Mouse (Mus musculus): ENCODE measurements around the gene Srgn.

Gene Srgn

GRCm38 (mm10) chr10:62527351-62527750 is at the start of gene Srgn:
Srgn (minus strand) TSS chr10:62527451.
- no peak for DNase-seq

DNA sequence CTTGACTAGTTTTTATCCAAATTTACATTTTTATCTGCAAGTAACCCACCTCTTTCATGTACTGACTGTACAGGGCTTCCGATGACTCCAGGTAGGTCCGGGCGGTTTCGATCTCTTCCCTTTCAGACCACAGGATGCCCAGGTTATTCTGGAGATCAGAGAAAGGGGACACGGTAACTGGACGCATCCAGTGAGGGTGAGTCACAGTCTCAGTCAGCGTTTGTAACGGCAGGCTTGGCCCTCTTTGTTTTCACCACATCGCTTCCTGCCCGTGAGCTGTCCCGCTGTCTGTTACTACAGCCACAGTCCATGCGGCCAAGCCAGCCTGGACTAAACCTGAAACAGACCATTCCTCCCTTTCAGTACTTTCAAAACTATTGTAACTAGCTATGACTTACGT is 47.8 kb upstream of the Srgn start:
- peak; percentile 78 for DNase-seq

DNA sequence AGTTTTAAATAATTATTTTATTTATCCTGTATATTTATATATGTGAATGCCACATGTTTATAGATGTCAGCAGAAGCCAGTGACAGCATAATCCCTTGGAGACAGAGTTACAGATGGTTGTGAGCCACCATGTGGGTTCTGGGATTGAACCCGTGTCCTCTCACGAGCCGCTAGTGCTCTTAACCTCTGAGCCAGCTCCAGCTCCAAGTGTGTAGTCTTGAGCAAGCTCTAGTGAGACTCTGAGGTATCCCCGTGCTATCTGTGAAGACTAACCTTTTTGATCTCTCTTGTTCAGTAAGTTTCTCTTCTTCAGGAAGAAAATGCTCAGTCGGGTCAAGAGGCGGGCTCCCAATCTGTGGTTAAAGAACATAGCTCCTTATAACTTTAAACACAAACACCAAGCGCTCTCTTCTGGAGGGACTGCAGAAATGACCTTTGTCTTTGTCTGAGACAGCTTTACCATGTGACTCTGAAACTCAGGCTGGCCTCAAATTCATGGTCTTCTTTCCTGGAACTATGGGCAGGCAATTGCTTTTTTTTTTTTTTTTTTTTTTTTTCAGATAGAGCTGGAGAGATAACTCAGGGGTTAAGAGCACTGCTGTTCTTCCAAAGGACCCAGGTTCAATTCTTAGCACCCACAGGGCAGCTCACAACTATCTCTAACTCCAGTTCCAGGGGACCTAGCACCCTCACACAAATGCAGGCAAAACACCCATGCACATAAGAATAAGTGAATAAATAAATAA is 43.0 kb upstream of the Srgn start:
- peak; percentile 61 for DNase-seq

GRCm38 (mm10) chr10:62568861-62569260 is 41.6 kb upstream of the Srgn start:
- no peak for DNase-seq

DNA sequence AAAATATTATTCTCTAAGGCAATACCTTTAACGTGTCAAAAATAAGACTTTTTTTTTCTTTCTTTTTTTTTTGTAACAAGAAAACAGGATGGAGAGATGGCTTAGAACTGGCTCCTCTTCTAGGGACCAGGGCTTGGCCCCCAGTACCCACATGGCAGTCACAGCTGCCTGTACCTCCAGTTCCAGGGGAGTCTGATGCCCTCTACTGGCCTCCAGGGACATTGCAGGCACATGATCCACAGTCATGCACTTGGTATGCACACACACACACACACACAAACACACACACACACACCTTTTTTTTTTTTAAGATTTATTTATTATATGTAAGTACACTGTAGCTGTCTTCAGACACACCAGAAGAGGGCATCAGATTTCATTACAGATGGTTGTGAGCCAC is 30.5 kb upstream of the Srgn start:
- no peak for DNase-seq

DNA sequence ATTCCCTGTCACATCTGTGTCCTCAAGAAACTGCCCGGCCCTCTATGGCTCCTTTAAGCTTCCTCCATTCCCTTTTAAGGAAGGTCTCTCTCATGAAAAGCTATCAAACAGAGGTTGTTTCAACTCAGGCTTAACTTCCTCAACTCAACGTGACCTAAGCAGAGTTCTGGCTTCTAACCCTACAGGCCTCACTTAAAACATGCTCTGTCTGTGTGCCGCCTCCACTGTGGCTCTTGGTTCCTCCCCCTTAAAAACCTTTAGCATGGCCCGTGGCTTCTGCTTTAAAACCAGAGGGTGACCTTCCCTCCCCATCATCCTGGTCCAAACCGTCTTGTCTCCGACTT is 29.3 kb upstream of the Srgn start:
- DNase-seq, result peak; percentile 78

DNA sequence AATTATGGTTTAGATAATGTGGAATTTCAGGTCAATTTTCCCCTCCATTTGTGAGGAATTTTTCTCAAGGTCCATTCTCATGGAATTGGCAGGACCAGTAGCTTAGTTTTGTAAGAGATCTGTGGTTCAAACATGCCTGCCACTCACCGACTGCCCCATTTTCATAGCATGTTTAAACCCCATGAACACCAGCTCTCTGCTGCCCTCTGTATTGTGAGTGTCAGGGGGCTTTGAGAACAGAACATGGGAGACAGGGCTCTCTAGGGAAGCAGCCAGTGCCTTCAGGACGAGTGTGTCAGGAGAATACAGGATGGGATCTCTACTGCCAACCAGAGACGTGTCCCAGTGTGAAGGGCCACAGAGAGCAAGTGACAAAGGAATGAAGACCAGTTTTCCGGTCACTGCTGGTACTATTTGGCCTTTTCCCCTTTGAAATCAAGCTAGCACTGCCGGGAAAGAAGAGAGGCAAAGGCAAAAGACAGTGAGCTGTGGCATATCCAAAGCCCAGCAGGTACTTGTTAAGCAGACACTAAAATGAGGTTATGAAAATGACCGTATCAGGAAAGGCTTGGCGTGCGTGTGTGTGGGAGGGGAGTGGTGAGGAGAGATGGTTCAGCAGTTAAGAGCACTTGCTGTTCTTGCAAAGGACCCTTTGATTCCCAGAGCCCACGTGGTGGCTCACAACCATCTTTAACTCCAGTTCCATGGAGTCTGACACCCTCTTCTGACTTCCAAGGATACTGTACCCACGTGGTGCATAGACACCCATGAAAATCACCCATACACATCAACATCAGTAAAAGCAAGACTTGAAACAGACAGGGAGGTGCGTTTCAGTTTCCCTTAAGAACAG is 28.7 kb upstream of the Srgn start:
- DNase-seq, result peak; percentile 68

DNA sequence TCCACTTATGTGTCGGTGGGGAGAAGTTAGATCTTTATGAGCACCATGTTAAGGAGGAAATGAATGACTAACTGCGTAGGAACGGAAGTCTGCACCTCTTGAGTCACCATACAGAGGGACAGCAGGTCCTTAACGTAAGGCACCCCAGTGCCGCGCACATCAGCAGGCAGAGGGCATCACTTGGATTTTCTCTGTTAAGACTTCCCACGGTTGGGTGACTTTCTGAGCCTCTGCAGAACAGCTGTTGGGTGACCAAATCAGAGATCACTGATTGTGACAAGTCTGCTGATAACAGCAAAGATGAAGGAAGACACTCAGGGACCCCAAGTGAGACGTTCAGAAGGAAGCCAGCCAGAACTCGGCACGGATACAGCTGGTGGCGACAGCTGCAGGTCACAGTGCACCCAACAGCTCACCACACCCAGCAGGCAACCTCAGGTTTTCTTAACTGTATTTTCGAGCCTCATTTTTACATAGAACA is 26.4 kb upstream of the Srgn start:
- DNase-seq, result no peak

DNA sequence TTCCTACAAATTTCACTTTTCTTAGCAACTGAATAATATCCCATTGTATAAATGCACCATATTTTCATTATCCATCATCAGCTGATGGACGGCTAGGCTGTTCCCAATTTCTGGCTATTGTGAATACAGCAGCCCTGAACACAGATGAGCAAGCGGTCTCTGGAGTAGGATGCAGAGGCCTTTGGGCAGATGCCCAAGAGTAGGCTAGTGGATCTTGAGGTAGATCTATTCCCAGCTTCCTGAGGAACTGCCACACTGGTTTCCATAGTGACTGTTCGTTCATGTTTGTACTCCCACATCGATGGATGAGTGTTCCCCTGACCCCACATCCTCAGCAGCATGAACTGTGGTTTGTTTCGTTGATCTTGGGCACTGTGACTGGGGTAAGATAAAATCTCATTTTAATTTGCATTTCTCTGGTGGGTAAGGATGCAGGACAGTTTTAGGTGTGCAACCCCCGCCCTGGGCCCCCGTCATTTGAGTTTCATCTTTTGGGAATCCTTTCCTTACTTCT is 23.6 kb upstream of the Srgn start:
- no peak for DNase-seq

DNA sequence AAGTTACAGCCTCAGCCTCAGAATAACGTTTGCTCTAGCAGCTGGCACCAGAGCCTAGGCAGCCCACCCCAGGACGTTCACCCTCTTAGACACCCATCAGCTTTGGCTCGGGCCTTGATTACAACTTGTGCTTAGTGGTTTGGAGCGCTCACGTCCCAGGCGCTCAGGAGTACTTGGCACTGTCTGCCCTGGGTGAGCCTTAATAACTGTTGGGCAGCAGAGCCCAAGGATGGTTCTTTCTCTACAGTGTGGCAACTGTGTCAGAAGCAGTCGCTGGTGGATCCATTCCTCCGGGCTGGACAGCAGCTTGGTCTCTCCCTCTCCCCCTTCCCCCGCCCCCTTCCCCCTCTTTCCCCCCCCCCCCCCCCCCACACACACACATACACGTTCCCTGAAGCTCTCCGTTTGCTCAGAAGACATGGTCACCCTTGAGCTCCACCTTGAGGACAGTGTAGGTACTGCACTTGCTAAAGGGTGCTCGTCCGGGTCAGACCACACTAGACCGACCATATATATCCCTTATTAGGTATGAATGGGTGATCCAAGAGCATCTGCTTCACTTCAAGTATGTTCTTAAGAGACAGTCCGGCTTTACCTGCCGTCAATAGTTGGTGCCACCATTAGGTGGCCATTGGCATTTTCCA is 22.4 kb upstream of the Srgn start:
- peak; percentile 96 for DNase-seq

DNA sequence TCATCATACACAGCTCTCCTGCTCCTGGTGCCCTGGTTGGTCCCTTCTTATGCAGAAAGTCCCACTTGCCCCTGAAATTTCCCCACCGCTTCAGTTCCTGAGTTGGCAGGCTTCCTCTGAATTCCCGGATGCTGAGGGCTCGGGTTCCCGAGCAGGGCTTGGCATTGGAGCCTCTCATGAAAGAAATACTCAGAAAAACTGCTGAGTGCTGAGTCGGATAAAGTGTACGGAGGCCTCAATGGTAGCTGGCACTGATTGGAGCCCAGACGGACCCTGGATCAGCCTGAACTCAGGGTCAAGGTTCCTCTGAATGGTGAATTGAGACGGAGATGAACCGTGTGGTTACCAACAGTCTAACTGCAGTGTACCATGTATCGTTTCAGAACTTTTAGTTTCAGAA is 19.2 kb upstream of the Srgn start:
- DNase-seq, result no peak

DNA sequence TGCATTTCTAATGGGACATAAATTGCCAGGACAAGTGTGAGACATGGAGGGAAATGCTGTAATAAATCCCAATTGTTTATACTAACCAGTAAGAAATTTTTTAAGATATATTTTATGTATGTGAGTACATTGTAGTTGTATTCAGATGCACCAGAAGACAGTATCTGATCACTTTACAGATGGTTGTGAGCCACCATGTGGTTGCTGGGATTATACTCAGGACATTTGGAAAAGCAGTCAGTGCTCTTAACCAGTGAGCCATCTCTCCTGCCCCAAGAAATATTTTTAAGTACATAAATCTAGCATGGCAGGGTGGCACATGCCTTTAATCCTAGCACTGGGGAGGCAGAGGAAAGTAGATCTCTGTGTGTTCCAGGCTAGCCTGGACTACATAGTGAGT is 18.5 kb upstream of the Srgn start:
- no peak for DNase-seq

GRCm38 (mm10) chr10:62544316-62544715 is 17.1 kb upstream of the Srgn start:
- DNase-seq, result no peak

DNA sequence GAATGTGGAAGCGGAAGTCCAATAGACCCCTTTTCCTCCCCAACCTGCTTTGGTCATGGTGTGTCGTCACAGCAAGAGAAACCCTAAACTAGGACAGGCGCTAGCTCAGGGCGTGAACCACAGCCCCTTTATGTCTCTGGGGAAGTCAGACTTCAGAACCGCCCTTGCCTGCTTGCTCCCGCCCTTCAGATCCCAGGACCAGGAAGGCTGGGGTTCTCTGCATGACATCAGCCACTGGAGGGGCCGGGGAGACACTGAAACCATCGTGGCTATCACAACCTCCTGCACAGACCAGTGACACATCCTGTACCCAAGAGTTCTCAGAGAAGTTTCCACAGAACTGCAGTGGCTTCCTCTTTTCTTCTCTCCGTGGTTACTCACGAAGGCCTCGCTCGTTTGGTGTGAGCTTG is 16.2 kb upstream of the Srgn start:
- peak; percentile 97 for DNase-seq

DNA sequence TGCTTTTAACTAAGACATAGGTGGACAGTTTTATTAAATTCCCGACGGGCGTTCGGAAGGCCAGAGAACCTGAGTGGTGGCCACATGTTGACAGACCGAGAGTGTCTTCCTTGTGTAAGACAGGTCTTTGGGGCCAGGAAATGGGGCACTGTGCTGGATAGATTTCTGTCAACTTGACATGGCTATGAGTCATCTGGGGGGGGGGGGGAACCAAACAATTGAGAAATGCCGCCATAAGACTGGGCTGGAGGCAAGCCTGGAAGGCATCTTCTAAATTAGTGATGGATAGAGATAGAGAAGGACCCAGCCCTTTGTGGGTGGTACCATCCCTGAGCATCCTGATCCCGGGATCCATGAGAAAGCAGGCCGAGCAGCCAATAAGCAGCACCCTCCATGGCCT is 15.7 kb upstream of the Srgn start:
- no peak for DNase-seq

DNA sequence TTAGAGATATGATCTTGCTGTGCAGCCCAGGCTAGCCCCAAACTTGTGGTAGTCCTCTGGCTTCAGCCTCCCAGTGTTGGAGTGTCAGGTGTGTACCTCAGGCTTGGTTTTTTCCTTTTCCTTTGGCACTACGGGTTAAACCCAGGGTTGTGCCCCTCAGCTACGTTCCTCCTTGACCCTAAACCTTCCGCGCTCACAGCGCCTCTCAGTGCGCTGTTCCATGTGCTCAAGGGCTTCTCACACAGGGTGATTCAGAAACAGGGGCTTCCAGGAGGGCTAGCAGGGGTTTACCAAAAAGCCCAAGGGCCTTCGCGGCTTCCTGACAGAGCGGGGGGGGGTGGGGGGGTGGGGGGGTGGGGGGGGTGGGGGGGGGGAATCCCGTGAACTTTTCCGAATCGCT is 15.3 kb upstream of the Srgn start:
- DNase-seq, result no peak

- DNase-seq, result peak; percentile 92
Observed at GRCm38 (mm10) chr10:62541499-62541898, 14.2 kb upstream of the Srgn start.

- DNase-seq, result no peak
Observed at GRCm38 (mm10) chr10:62540800-62541199, 13.5 kb upstream of the Srgn start.

DNA sequence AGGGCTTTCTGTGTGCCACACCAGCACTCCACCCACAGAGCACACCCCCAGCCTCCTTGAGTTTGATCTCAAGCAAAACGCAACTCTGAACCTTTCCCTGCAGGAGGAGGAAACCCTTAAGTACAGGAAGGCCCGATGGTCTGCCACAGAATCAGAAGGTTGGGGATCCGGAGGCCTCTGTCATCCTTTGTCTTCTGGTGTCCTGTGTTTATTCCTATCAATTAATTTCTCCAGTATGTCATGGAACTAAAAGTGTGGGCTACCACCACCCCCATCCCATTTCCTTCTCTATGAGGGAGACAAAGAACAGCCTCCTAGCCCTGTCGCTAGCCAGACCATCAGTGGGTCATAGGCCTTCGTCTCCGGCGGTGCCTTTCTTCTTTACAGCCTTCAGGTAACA is 7.3 kb upstream of the Srgn start:
- no peak for DNase-seq

DNA sequence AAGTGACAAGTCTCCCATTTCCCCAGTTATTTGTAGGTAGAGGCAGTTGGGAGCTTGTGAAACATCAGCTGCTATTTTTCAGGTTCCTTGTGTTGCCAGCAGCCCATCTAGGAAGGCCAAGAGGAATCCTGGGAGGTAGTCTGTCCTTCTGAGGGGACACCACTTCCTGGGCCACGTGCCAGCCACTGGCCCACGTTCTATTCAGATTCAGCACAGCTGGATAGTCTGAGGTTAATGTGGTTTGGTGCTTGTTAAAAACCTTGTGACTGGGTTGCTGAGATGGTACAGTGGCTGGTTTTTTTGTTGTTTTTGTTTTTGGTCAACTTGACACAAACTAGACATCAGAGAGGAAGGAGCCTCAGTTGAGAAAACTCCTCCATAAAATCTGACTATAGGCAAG is 5.6 kb upstream of the Srgn start:
- DNase-seq, result no peak

- peak; percentile 98 for DNase-seq
Observed at GRCm38 (mm10) chr10:62530183-62530582, 2.9 kb upstream of the Srgn start.

GRCm38 (mm10) chr10:62522346-62522950 is 4.8 kb downstream of the Srgn start:
- no peak for DNase-seq

DNA sequence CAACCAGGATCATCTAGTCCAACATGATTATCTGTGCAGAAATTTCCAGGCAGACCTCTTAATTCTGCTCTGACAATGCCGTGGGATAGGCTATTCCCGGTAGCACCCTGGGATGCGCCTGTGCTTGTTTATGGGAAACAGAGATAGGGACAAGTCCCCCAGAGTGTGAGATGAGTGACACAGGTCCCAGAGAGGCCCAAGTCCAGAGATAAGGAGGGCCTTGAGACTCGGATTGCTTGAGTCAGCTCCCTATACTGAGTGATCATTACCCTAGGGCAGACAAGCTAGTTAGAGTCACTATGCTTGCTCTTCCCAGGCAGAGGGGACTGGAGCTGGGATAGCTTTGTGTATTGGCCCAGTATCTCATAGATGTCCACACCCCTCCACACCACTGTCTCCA is 5.5 kb downstream of the Srgn start:
- no peak for DNase-seq
